Mouse (Mus musculus): Measurements from ENCODE around the gene Sept9.

DNA sequence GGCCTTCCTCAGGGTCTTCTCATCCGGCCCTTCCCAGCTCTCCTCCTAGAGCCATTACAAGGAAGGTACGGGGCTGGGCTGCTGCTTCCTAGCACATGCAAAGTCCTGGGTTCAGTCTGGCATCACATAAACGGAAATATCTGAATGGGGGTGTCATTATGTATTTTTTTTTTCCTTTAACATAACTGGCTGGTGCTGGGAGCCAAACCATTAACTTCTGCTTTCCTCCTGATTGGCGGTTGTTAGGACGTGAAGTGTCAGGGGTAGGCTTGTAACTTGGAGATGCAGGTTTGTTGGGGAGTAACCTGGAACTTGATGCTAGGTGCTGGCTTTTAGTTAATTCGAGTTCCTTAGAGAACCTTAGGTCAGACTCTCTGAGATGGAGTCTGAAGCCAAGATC, 203.6 kb downstream of the Sept9 start:
- TF ChIP-seq CTCF (IDR thresholded peaks at IDR 0.05), result no peak
- TF ChIP-seq EP300 (IDR thresholded peaks at IDR 0.05), result no peak
